Mouse (Mus musculus): ENCODE measurements around the gene Tfap2b. TPM values are rescaled to one million over a fixed set of nuclear protein-coding genes. Genes with fewer than 3 reads are reported as not detected.

Tfap2b gene
- 15.1 and 20.3 TPM in 2 replicates for polyA plus RNA-seq (2014; fragmentation: Nextera tagmentation; extraction: Ambion mirVana)

GRCm38 (mm10) chr1:19208641-19209358 lies at the start of gene Tfap2b:
TSS of gene Tfap2b (plus strand) at chr1:19208914.
- peak within 1 kb of the TSS; percentile 78 for H3K9ac ChIP-seq (ENCODE audit: low read depth, low read length)
- WGBS, result 2% methylated on average over 26 of the region's 26 CpGs
- no peaks in the 10 kb centered on the region for H3K4me1 ChIP-seq (ENCODE audit: control insufficient read depth, insufficient read depth, low read length)
- H3K27ac ChIP-seq (replicated peaks; ENCODE audit: low read depth, low read length), result peak within 1 kb of the TSS; percentile 89
- peak within 1 kb of the TSS; percentile 52 for H3K4me2 ChIP-seq (ENCODE audit: low read depth, low read length)
- no peaks in the 10 kb centered on the region for H3K36me3 ChIP-seq (ENCODE audit: control insufficient read depth, insufficient read depth, low read length)
- DNase-seq (ENCODE audit: low spot score) (peak; percentile 68), ATAC-seq (ENCODE audit: low read depth) (no peak)
- peak within 1 kb of the TSS; percentile 46 for H3K4me3 ChIP-seq (ENCODE audit: low read depth, low read length)
- H3K9me3 ChIP-seq (ENCODE audit: control insufficient read depth, low read length), result no peaks in the 10 kb centered on the region
- H3K27me3 ChIP-seq (replicated peaks; ENCODE audit: control insufficient read depth, insufficient read depth, low read length), result peaks cover 54% of the 10 kb centered on the region

GRCm38 (mm10) chr1:19178742-19179397 lies 29.8 kb upstream of the Tfap2b start:
- H3K9me3 ChIP-seq (ENCODE audit: control insufficient read depth, low read length), result no peaks in the 10 kb centered on the region
- H3K36me3 ChIP-seq (ENCODE audit: control insufficient read depth, insufficient read depth, low read length), result no peaks in the 10 kb centered on the region
- no peak overlapping the region for H3K27ac ChIP-seq (replicated peaks; ENCODE audit: low read depth, low read length)
- H3K27me3 ChIP-seq (replicated peaks; ENCODE audit: control insufficient read depth, insufficient read depth, low read length), result no peaks in the 10 kb centered on the region
- ATAC-seq (ENCODE audit: low read depth) (no peak), DNase-seq (ENCODE audit: low spot score) (peak; percentile 73)
- no peak overlapping the region for H3K4me3 ChIP-seq (ENCODE audit: low read depth, low read length)
- H3K4me2 ChIP-seq (ENCODE audit: low read depth, low read length), result no peak overlapping the region
- WGBS, result 5% methylated on average over 4 of the region's 4 CpGs
- H3K9ac ChIP-seq (ENCODE audit: low read depth, low read length), result no peak overlapping the region
- no peaks in the 10 kb centered on the region for H3K4me1 ChIP-seq (ENCODE audit: control insufficient read depth, insufficient read depth, low read length)

- Histone ChIP-seq H3K36me3 (ENCODE audit: control insufficient read depth, insufficient read depth, low read length) (no peaks in the 10 kb centered on the region), H3K27me3 (replicated peaks; ENCODE audit: control insufficient read depth, insufficient read depth, low read length) (peaks cover 25% of the 10 kb centered on the region), H3K9ac (ENCODE audit: low read depth, low read length) (peak overlapping the region; percentile 19; the same call in 1 of the 2 replicates), H3K4me3 (ENCODE audit: low read depth, low read length) (peak overlapping the region; percentile 42), H3K9me3 (ENCODE audit: control insufficient read depth, low read length) (no peaks in the 10 kb centered on the region), H3K27ac (replicated peaks; ENCODE audit: low read depth, low read length) (no peak overlapping the region), H3K4me2 (ENCODE audit: low read depth, low read length) (peak overlapping the region; percentile 64), H3K4me1 (ENCODE audit: control insufficient read depth, insufficient read depth, low read length) (no peaks in the 10 kb centered on the region)
- DNase-seq (ENCODE audit: low spot score), result peak; percentile 73
- ATAC-seq (ENCODE audit: low read depth), result peak; percentile 72; the same call in 1 of the 2 replicates
- 1% methylated on average over 12 of the region's 12 CpGs for WGBS
Observed at GRCm38 (mm10) chr1:19205649-19206048, 3.1 kb upstream of the Tfap2b start.

DNA sequence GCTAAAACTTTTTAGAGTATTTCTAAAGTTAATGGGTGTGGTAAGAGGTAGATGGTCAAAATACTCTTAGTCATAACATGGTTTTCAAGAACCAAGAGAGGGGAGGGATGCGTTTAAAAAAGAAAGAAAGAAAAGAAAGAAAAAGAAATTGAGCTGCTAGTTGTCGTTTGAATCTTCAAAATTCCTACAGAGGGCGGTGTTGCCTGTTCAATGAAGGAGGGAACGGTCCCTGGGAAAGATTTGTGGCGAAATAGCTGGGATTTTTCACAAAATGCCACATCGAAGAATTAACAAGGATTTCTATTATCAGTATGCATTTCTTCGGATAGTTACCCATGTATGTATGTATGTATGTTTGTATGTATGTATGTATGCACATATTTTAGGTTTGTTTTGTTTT lies 2.5 kb upstream of the Tfap2b start:
- Histone ChIP-seq H3K4me3 (ENCODE audit: low read depth, low read length) (peak overlapping the region; percentile 42), H3K27me3 (replicated peaks; ENCODE audit: control insufficient read depth, insufficient read depth, low read length) (peaks cover 30% of the 10 kb centered on the region), H3K9me3 (ENCODE audit: control insufficient read depth, low read length) (no peaks in the 10 kb centered on the region), H3K4me1 (ENCODE audit: control insufficient read depth, insufficient read depth, low read length) (no peaks in the 10 kb centered on the region), H3K36me3 (ENCODE audit: control insufficient read depth, insufficient read depth, low read length) (no peaks in the 10 kb centered on the region), H3K27ac (replicated peaks; ENCODE audit: low read depth, low read length) (no peak overlapping the region; the same call in 1 of the 2 replicates), H3K9ac (ENCODE audit: low read depth, low read length) (no peak overlapping the region), H3K4me2 (ENCODE audit: low read depth, low read length) (peak overlapping the region; percentile 64)
- 2% methylated on average over 7 of the region's 7 CpGs for WGBS
- ATAC-seq (ENCODE audit: low read depth), result no peak
- DNase-seq (ENCODE audit: low spot score), result peak; percentile 84

DNA sequence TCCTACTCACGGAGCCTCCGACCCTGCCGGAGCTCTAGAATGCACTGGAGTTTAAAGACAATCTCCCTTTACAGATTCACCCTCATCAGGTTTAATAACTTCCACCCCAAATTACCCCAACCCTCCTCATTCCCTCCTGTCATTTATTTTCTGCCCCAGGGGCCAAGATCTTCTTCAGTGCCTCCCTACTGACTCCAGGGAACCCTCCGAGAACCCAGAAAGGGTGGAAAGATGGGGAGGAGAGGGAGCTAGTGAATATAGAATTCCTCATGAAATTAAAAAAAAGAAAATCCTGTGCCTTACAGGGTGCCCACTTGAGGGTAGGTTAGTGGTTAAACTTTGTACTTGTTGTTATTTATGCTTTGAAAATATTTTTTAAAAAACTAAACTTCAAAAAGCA lies 1.1 kb upstream of the Tfap2b start:
- peak overlapping the region; percentile 19 for H3K4me2 ChIP-seq (ENCODE audit: low read depth, low read length)
- H3K4me3 ChIP-seq (ENCODE audit: low read depth, low read length), result 0 out of 2 replicates have a peak overlapping the region, but pooled peaks have one; percentile 1
- peaks cover 44% of the 10 kb centered on the region for H3K27me3 ChIP-seq (replicated peaks; ENCODE audit: control insufficient read depth, insufficient read depth, low read length)
- H3K4me1 ChIP-seq (ENCODE audit: control insufficient read depth, insufficient read depth, low read length), result no peaks in the 10 kb centered on the region
- no peaks in the 10 kb centered on the region for H3K36me3 ChIP-seq (ENCODE audit: control insufficient read depth, insufficient read depth, low read length)
- no peaks in the 10 kb centered on the region for H3K9me3 ChIP-seq (ENCODE audit: control insufficient read depth, low read length)
- no peak for DNase-seq (ENCODE audit: low spot score)
- H3K27ac ChIP-seq (replicated peaks; ENCODE audit: low read depth, low read length), result peak overlapping the region; percentile 18; the same call in 1 of the 2 replicates
- ATAC-seq (ENCODE audit: low read depth), result no peak; the same call in 1 of the 2 replicates
- 5% methylated on average over 4 of the region's 4 CpGs for WGBS
- H3K9ac ChIP-seq (ENCODE audit: low read depth, low read length), result peak overlapping the region; percentile 28; the same call in 1 of the 2 replicates

- peak overlapping the region; percentile 46 for H3K4me3 ChIP-seq (ENCODE audit: low read depth, low read length)
- peak overlapping the region; percentile 78 for H3K9ac ChIP-seq (ENCODE audit: low read depth, low read length)
- ATAC-seq (ENCODE audit: low read depth), result no peak
- WGBS, result under 1% methylated on average over 10 of the region's 10 CpGs
- no peaks in the 10 kb centered on the region for H3K4me1 ChIP-seq (ENCODE audit: control insufficient read depth, insufficient read depth, low read length)
- peaks cover 60% of the 10 kb centered on the region for H3K27me3 ChIP-seq (replicated peaks; ENCODE audit: control insufficient read depth, insufficient read depth, low read length)
- no peak for DNase-seq (ENCODE audit: low spot score)
- H3K36me3 ChIP-seq (ENCODE audit: control insufficient read depth, insufficient read depth, low read length), result no peaks in the 10 kb centered on the region
- no peaks in the 10 kb centered on the region for H3K9me3 ChIP-seq (ENCODE audit: control insufficient read depth, low read length)
- H3K4me2 ChIP-seq (ENCODE audit: low read depth, low read length), result peak overlapping the region; percentile 52
- peak overlapping the region; percentile 89 for H3K27ac ChIP-seq (replicated peaks; ENCODE audit: low read depth, low read length)
Observed at GRCm38 (mm10) chr1:19209359-19209745, 638 bp downstream of the Tfap2b start.

- Histone ChIP-seq H3K4me2 (ENCODE audit: low read depth, low read length) (peak overlapping the region; percentile 52), H3K9ac (ENCODE audit: low read depth, low read length) (peak overlapping the region; percentile 78), H3K36me3 (ENCODE audit: control insufficient read depth, insufficient read depth, low read length) (no peaks in the 10 kb centered on the region), H3K27ac (replicated peaks; ENCODE audit: low read depth, low read length) (peak overlapping the region; percentile 89), H3K4me3 (ENCODE audit: low read depth, low read length) (peak overlapping the region; percentile 46), H3K9me3 (ENCODE audit: control insufficient read depth, low read length) (no peaks in the 10 kb centered on the region), H3K4me1 (ENCODE audit: control insufficient read depth, insufficient read depth, low read length) (no peaks in the 10 kb centered on the region), H3K27me3 (replicated peaks; ENCODE audit: control insufficient read depth, insufficient read depth, low read length) (peaks cover 64% of the 10 kb centered on the region)
- DNase-seq (ENCODE audit: low spot score) (no peak), ATAC-seq (ENCODE audit: low read depth) (no peak)
- under 1% methylated on average over 31 of the region's 31 CpGs for WGBS
Observed at GRCm38 (mm10) chr1:19209776-19210175, 1.1 kb downstream of the Tfap2b start.

DNA sequence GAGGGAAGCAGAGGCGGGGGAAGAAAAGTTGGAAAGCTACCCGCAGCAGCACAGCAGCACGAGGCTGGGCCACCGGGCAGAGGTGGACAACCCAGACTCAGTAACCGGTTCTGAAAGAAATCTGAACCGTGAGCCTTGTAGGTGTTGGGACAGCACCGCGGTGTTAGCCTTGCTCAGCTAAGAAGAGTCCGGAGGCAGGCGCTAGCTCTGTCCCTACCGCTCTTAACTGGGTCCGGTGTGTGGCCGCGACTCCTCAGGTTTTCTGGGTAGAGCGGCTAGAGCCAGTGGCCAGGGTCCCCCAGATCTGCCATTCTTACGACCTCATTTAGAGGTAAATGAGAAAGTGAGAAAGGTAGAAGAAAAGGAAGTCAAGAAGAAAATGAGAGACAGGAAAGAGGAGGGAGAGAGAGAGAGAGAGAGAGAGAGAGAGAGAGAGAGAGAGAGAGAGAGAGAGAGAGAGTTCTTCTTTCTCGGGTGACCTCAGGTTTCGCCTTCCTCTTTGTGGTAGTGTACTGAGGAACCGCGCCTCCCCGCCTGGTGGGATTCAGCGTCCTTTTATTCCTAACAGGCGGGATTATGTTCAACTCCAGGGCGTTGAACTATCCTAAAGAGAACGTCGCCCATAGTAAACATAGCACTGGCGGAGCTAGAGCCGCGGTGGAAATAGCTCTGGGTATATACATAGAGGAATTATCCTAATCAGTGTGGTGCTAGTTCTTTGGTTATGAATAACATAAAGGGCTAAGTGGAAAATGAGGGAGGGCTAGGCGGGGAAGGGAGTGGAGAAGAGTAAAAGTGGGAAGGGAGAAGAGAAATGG lies 1.7 kb downstream of the Tfap2b start:
- peak; percentile 37; the same call in 1 of the 2 replicates for ATAC-seq (ENCODE audit: low read depth)
- no peaks in the 10 kb centered on the region for H3K9me3 ChIP-seq (ENCODE audit: control insufficient read depth, low read length)
- H3K27me3 ChIP-seq (replicated peaks; ENCODE audit: control insufficient read depth, insufficient read depth, low read length), result peaks cover 70% of the 10 kb centered on the region
- peak overlapping the region; percentile 52 for H3K4me2 ChIP-seq (ENCODE audit: low read depth, low read length)
- no peaks in the 10 kb centered on the region for H3K4me1 ChIP-seq (ENCODE audit: control insufficient read depth, insufficient read depth, low read length)
- DNase-seq (ENCODE audit: low spot score), result no peak
- peak overlapping the region; percentile 89 for H3K27ac ChIP-seq (replicated peaks; ENCODE audit: low read depth, low read length)
- peak overlapping the region; percentile 78 for H3K9ac ChIP-seq (ENCODE audit: low read depth, low read length)
- H3K4me3 ChIP-seq (ENCODE audit: low read depth, low read length), result peak overlapping the region; percentile 46
- under 1% methylated on average over 30 of the region's 30 CpGs for WGBS
- no peaks in the 10 kb centered on the region for H3K36me3 ChIP-seq (ENCODE audit: control insufficient read depth, insufficient read depth, low read length)
